Mouse (Mus musculus) spleen, adult 12 weeks (tissue): Measurements from ENCODE around the gene Igfbp3.

Source experiments
- DNase-seq: peaks from one replicate; pipeline ENCODE4 v3.0.0; 2022; ENCODE audit warnings: low spot score

Igfbp3 gene

DNA sequence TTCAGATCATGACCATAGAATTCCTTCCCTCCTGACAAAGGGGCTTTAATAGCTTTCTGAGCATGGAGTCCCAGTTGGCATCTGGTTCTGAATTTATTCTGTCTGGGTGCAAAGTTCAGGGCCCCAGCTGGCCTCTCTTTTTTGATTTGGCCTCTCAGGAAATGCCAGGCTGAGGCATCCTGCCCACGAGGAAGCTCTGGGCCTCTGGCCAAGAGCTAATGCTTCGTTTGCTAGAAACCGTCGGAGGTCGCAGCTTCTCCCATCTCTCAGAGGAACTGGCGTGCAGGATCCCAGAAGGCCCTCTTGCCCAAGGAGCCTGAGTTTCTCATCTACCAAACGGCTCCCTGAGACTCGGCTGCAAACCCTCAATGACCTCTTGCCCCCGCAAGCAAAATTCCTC lies 2.5 kb downstream of the Igfbp3 start:
- DNase-seq, result no peak

DNA sequence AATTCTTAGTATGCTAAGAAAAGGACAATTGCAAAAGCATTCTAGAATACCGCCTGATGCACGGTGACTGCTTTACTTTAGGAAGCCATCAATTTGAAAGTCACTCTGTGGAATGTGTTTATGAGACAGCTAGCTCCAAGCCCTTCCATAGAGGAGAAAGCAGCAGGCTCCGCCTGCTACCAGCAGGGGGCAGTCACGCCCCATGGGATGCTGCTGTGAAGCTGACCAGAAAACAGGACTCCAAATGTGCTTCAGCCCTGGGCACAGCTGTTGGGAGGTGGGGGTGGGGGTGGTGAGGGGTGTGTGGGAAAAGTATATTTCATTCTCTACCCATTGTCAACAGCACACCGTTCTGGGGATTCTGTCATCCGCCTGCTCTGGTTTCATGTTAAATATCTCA lies 3.4 kb downstream of the Igfbp3 start:
- no peak for DNase-seq

DNA sequence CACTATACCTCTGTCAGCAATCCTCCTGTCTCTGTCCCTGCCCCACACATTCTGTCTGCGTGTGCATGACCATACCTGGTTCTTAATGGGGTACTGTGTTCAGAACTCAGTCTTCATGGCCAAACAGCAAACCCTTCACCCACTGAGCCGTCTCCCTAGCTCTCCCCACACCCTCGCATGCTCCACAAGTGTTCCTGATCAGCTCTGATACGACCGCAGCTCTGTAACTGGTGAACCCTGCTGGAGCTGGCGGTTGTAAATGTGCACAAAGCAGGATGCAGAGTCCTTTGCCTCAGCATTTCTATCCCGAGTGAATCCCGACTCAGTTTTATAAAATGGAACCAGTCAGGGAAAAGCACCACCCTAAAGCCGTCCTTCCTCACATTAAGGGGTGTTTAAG lies 9.9 kb downstream of the Igfbp3 start:
- no peak for DNase-seq

DNA sequence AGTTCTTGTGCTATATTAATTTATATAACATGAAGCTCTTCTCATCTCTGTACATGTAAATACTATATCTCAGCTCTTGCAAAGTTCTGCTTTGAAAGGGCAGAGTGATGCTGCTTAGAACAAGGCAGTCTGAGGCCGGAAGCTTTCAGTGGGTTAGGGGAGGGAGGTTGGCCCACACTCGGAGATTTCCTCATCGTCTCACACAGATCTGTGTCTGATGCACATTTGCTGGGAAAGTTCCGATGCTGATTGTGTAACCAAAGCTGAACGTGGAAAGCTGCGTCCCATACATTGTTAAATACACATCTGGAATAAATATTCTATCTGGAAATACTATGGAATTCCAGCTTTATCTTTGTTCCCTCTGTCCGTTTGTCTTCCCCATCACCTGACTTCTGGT lies 11.5 kb downstream of the Igfbp3 start:
- DNase-seq, result no peak

DNA sequence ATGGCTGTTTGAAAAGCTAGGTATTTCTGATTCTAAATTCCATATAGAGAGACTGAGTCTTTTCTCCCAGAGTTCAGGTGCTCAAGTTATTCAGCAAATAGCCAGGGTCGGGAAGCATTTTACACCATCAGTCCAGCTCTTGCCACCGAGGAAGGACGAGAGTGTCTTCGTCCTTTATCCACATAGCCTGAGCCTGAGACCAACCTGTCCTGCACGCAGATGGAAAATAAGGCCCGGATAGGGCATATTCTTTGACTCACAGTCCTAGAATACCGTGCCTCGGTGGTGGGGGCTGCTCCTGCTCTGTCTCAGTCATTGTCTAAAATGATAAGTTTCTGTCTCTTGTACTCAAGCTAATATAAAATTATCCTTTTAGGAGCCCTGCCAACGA lies 13.3 kb downstream of the Igfbp3 start:
- DNase-seq, result no peak

DNA sequence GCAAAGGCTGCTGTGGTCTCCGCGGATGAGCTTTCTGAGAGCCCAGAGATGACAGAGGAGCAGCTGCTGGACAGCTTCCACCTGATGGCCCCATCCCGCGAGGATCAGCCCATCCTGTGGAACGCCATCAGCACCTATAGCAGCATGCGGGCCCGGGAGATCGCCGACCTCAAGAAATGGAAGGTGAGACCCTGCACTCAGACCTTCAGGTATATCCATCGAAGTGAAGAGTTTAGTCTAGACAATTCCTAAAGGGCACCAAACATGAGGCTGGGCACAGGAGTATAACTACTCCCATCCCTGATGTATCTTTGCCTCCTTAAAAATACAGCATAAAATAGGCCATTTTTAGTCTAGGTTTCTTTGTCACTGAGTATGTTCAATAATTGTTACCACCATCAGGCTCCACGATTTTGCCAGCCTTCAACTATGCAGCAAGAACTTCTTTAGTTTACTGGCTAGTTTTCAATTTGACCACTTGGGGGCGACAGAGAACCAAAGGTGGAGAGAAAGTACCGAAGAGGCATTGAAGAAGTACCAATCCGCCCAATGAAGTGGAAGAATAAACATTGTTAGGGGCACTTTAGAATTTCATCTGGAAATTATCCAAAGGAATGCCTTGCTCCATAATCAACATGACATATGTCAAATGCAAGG lies 13.9 kb downstream of the Igfbp3 start:
- no peak for DNase-seq

DNA sequence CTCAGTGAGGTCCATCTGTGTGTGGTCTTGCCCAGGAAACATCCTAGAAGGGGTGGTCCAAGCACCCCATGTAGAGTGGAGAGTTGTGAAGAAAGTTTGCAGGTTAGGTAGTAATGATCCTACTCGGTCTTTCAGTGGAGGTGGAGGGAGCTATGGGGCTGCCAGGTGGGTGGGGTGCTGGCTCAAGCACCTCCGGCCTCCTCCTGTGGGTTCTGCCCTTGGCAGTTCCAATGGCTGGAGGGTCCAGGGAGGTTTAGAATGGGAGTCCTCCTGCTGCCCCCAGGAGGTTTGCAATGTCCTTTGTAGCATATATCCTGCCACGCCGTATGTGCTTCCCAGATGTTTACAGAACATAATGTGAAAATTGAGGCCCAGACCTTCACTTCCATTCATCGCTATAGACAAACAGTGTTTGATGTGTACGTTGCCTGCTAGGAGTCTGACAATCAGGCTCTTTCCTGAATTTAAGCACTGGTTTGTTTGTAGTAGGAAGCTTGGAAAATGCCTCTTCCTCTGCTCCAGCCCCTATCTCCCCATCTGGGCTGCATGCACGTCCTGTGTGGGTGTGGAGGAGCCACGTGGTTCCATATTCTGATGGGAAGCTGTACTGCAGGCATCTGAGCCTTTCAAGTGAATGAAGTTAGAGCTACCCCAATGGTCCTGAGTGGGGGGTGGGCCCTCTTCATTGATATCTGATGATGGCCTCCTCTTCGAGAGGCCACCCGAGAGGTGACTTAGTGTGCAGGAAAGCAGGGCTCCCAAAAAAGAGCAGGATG lies 15.1 kb downstream of the Igfbp3 start:
- DNase-seq, result no peak

DNA sequence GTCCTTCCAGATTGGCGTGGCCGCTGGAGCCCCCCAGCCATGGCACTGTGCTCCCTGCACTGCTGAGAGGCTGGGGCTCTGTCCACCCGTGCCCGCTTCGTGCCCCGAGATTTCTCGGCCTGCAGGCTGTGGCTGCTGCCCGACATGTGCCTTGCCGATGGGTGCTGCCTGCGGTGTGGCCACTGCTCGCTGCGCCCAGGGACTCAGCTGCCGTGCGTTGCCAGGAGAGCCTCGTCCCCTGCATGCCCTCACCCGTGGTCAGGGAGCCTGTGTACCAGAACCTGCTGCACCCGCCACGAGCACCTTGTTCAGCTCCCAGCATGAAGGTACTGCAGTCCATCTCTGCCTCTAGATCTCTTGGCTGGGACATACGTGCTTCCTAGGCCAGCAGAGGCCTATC lies 15.7 kb downstream of the Igfbp3 start:
- DNase-seq, result no peak

DNA sequence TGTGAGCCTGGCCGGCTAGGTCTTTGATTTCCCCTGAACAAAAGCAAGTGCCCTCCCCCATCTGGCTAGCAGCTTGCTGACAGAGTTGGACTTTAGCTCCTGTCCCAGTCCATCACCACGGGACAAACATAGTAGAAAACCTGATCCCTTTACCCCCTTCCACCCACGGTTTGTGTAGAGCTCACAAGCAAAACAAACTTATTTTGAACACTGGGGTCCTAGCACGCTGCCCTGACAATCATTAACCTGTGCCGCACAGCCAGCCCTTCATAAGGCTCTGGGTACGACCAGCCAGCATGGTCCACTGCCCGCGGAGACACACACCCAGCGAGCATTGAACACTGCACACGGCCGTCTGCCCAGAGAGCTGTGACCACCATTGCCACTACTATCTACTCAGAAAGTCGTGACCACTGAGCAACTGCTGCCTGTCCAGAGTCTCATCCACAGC lies 16.2 kb downstream of the Igfbp3 start, which contains the start of gene Igfbp1:
Gene Igfbp1, plus strand, starts transcription at position 292 of the 451 bp plus-strand sequence.
- DNase-seq, result no peak

DNA sequence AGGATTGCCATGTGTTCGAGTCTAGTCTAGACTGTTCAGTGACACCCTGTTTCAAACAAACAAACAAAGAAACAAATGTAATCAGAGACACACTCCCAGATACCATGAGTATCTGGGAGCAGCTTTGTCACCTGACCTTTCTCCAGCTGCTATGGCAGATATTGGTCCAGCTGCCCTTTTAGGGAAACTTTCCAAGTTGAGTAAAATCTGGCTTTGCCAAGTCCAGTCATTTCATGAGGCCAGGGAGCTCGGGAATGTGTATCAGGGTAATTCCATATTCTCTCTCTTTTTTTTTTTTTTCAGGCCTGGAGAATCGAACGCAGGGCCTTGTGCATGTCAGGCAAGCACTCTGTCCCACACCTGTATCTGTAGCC lies 18.4 kb downstream of the Igfbp3 start:
- DNase-seq, result no peak

DNA sequence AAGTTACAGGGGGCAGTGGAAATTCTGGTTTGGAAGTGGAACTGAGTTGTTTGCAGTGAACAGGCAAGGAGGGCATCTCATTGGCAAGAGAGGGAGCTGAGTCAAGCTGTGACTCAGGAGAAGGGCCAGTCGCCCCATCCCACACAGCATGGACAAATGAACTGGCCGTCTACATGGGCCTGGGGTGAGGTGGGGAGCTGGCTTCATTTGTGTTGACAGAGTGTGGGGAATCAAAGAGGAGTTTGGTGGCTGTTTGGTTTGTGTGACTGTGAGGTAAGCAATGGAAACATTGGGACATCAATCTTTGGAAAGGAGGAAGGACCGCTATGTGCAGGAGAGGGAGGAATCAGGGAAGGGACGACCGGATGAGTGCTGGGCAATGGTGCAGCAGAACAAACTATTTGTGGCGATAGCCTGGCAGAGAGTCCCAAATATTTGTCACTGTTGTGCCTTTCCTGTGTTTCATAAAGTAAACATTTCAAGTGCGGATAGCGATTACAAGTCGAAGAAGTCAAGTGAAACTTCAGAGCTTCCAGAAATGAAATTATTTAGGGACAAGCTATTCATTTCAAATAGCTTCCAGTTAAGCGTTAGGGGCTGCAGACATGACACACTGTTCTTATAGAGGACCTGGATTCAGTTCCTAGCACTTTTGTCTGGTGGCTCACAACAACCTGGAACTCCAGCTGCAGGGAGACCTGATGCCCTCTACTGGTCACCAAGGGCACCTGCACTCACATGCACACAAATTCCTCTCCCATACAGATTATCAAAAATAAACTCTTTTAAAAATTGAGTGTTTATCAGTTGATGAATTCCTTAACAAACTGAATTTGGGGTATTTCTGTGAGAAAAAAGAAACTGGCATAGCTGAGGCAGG lies 19.1 kb downstream of the Igfbp3 start:
- no peak for DNase-seq

DNA sequence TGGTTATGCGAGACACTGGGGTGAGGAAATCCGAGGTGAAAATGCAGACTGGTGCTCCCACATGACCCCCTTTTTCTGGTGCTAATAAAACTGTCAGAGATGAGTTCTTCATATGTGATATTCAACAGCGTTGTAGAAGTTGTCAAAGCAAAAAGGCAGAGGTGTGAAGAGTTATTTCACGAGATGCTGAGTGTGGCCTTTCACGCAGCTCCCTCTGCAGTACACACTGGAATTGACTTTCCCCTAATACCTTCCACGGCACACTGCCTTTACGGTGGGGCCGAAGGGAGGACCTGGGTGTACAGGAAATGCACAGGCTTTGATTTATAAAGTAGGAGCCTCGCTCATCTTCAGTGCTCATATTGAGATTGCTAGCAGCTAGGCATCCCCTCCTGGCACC lies 20.6 kb downstream of the Igfbp3 start:
- no peak for DNase-seq

DNA sequence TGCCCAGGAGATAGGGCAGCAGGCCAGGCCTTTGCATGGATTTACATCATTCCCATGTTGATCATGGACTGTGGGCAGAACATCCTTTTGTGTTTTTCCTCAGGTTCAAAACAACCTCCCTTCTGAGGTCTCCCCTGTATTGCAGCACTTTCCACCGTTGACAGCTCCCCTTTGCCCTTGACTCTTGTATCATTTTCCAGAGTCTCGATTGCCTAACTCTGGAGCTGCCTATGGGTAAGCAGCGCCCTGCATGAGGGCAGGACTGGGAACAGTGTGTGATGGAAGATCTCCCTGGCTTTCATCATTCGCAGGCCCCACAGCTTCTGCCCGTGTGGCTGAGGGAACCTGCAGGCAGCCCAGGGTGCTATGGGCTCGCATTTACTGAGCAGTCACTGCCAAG lies 21.0 kb downstream of the Igfbp3 start:
- DNase-seq, result no peak

DNA sequence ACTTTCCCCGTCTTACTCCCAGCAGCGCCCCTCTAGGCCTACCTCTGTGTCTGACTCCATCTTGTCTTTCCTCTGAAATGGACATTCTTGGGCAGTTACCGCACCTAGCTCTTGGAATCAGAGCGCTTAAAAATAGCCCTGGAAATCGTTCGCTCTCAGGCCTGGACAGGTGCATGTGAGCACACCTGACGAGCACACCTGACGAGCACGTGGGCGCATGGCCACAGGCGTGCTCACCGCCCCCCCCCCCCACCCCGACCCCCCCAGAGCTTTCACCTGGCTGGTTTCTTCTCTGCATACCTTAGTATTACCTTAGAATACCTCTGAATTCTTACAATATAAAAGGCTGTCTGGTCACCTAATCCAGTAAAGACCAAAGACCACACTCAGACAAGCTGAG lies 25.3 kb downstream of the Igfbp3 start, which contains the start of gene Gm11985:
Gene Gm11985, minus strand, starts transcription at position 101 of the 400 bp plus-strand sequence.
- no peak for DNase-seq

DNA sequence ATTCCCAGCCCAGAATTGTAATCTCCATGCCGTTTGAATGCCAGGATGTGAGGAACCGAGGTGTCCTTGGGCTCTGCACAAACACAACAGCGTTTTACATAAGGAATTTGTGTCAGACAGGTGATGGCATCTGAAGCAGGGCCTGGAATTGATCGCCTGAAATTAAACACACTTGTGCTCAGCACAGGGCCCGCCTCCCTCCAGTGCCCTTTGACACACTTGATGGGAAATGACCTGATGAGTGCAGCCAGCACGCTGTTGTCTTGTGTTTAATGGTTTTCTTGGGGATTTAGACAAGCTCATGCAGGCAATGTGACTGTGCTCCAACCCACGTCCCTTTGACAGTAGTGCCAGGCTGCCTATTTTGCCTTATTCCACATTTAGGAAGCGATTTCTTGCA lies 26.3 kb downstream of the Igfbp3 start:
- DNase-seq, result no peak

DNA sequence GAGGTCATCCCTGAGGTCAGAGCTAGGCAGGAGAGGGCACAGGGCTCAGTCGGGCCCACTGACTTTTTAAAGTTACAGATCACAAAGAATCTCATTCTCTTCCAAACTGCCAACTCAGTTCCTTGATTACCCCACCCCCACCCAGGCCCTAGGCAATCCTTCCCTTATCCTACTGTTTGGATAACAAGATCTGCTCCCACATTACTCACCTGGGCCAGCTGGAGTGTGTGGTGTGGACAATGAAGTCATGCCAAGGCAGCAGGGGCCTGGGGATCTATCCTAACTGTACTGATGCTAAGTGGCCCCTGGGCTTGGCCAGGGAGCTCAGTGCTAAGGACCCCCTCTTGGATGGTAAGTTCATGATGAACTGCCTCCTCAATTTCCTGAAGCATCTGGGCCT lies 29.3 kb downstream of the Igfbp3 start:
- DNase-seq, result no peak

DNA sequence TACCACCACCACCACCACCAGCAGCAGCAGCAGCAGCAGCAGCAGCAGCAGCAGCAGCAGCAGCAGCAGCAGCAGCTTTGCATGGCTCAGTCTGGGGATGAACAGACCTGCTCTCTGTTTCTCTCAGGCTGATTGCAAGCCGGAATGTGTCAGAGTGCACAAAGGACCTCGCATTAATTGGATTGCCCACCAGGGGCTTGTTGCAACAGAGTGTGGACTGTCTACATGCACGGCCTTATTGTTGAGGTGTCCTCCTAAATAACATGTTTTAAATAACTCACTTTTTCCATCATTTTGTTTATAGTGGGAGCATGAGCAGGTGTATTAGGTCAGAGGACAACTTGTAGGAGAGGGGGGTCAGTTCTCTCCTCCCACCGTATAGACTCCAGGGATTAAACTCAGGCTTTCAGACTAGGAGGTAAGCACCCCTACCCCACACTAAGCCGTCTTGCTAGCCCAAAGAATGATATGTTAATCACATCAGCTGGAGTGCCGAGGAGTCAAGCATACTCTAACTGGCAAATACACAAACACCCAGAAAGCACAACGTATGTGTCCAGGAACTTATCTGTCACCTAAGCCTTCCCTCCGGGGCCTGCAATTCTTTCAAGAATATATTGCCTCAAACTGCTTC lies 31.2 kb downstream of the Igfbp3 start:
- no peak for DNase-seq

DNA sequence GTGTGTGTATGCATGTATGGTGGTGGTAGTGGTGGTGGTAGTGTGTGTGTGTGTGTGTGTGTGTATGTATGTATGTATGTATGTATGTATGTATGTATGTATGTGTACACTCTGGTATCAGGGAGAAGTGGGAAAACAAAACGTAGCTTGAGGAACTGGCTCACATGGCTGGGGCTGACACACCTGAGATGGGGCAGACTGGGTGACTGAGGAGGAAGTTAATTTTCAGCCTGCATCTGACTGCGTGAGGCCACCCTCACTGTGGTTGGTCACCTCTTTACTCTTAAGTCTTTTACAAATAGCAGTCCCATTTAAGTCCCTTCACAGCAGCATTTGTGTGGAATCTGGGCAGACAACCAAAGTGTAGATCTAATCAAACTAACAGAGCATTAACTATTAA lies 34.4 kb downstream of the Igfbp3 start:
- DNase-seq, result no peak

DNA sequence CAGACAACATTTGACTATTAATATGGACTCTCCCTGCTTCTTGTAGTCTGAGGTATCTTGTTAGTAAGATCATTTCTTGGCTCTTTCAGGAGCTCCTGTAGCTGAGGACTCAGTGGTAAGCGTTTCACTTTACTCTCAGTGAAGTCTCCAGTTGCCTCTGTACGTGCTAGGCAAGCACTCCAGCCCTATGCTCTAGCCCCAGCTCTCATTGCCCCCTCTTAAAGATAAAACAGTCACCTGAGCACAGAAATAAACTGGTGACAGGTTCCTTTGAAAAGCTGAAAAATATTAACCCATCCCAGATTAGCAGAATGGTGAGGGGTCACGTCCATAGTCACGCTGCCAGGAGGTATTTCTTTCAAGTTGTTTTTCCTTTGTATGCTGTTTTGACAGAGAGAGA lies 35.0 kb downstream of the Igfbp3 start:
- no peak for DNase-seq

DNA sequence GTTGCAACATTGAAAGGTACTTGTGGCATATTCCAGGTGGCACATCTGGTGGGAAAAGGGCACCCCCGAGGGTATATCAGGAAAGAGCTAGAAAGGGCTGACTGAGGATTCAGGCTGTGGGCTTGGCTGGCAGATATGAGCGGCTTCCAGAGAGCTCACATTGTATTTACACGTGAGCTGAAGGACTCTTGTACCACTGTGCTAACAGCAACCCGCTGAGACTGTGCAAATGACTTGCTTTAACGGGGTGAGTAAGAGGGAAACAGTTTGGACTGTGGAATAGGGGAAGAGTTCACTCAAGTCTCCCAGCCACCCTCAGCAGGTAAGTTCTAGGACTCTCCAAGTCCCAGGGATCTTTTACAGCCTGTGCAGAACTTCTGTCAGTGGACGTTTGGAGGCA lies 40.1 kb downstream of the Igfbp3 start:
- no peak for DNase-seq

DNA sequence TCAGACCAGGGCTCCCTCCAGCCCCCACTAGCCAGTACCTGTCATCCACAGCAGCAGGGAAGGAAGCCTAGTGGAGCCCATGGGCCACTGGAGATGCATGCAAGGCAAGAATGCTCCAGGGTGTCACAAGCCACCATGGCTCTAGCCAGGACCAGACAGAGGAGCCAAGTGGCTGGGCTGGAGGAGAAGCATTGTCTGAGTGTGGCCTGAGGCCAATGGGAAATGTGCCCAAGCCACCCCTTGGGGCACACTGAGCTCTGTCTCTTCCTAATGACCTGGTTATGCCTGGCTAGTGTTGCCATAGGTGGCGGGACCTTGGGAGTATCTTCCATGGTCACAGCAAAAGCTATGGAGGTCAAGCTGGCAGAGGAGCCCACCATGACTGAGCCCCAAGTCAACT lies 44.1 kb downstream of the Igfbp3 start:
- DNase-seq, result no peak

DNA sequence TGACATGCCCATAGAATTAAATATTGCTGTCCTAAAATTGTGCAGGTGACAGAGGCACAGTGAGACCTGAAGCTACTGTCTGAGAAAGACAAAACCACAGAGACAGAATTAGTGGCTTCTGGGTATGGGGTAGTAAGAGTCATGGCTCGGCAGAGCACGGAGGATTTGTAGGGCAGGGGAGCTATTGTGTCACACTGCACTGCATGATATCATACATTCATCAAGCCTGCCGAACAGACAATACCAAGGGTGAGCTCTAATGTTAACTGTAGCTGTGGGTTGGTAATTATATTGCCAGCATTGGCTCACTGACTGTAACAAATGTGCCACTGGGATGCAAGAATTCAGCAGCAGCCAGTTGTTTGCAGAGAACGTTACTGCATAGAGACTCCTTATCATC lies 49.3 kb downstream of the Igfbp3 start:
- DNase-seq, result no peak
